Mouse (Mus musculus) liver, embryonic 14.5 days (tissue): ENCODE data around the gene 6330409D20Rik.

Experiments
- CTCF ChIP-seq: IDR thresholded peaks from 2 replicates; pipeline ENCODE4 v1.5.1; 2016; ENCODE audit warnings: antibody characterized with exemption, low read depth, control low read depth
- EP300 ChIP-seq: IDR thresholded peaks from 2 replicates; pipeline ENCODE4 v1.6.1; 2016; ENCODE audit warnings: antibody characterized with exemption, low read depth

DNA sequence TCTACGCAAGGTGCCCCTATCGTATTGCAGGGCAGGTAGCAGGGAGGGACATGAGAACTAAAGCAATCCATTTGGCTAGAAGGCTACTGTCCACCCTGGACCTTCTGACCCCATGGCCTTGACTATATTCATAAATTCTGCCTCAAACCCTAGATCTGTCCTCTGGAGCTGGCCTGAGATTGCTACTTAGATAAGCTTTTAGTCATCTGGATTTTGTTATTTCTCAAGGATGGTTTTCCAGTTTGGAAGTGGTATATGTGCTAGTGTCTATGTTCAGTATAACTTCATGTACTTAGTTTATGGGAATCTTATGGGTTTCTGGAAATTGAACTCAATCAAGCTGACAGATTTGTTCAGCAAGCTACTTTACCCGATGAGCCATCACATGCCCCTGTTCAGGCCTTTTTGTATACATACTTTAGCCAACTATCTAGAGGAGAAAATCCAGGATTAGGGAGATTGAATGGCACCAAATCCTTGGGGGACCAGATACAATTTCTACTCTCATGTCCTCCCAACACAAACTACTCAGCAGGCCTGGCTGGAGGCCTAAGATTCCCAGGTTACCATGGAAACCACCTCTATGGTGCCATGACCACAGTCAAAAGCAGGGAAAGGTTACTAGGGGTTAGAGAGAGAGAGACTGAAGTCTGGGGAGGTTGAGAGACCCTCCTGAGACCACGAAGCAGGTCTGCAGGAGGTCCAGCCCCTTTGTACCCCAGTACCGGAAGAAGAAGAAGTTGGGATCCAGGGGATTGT lies 28.7 kb upstream of the 6330409D20Rik start:
- TF ChIP-seq CTCF (no peak), EP300 (no peak)
